Mouse (Mus musculus) bone marrow, adult 2 months (tissue): Measurements from ENCODE around the gene Cox7a2l. TPM values are rescaled to one million over a fixed set of nuclear protein-coding genes. Genes with fewer than 3 reads are reported as not detected.

ENCODE experiments used
- H3K27ac ChIP-seq: fragments of 200-500 bp; 2 replicates; pipeline ENCODE4 v1.5.1; 2012; ENCODE audit warnings: low read depth, mild to moderate bottlenecking, control low read depth, inconsistent platforms, low read length; ENCODE audit not compliant: control insufficient read depth, poor library complexity, insufficient read depth
- H3K4me1 ChIP-seq: fragments of 200-500 bp; 2 replicates; pipeline ENCODE4 v1.6.1; 2011; ENCODE audit warnings: low read length; ENCODE audit not compliant: control insufficient read depth, insufficient read depth
- H3K4me3 ChIP-seq: fragments of 200-500 bp; replicated peaks from 2 replicates; pipeline ENCODE3; 2011; ENCODE audit warnings: mild to moderate bottlenecking, low read depth, low read length, control low read depth; ENCODE audit not compliant: control insufficient read depth
- CTCF ChIP-seq: fragments of 200-500 bp; IDR thresholded peaks from 2 replicates; pipeline ENCODE4 v1.5.1; 2011; ENCODE audit warnings: low read length, control low read depth; ENCODE audit not compliant: control insufficient read depth, insufficient read depth
- POLR2A ChIP-seq: fragments of 200-500 bp; IDR thresholded peaks from 2 replicates; pipeline ENCODE4 v1.6.1; 2011; ENCODE audit warnings: low read depth, mild to moderate bottlenecking, control low read depth, low read length, borderline replicate concordance; ENCODE audit not compliant: control insufficient read depth
- WGBS: fragments of 180-500 bp; shearing (Covaris S2); methylation state at CpG from one replicate; pipeline ENCODE4 v1.1.7; 2018; 5-methylcytosine and 5-hydroxymethylcytosine counted together
- polyA plus RNA-seq: library from polyadenylated mRNA; stranded (reverse); fragments of >200 nt; gene quantifications from 2 replicates; pipeline ENCODE4 v1.2.4, GENCODE M21; 2011; ENCODE audit warnings: low replicate concordance; ENCODE audit not compliant: missing spikeins, insufficient read depth, insufficient read length

The Cox7a2l gene
- polyA plus RNA-seq, 1 experiment: 259 TPM

DNA sequence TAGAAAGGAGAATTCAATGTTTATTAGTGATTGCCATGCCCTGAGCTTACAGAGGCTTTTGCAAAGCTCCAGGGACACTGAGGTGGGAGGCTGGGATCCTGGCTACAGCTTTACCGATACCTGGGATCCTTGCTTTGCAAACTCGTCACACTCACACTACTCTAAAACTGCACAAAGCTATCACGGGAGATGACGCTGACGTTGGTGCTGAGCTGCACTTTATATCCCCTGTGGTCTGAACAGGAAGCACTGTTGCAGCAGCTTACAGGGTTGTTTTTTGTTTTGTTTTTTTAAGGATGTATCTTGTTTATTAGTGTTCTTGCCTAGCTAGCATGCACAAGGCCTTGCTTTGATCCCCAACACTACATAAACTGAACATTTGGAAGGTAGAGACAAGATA lies 63.5 kb downstream of the Cox7a2l start:
- H3K27ac ChIP-seq: no peak overlapping the region
- WGBS: 63% methylated on average over 5 of the region's 5 CpGs
- TF ChIP-seq CTCF (no peak), POLR2A (no peak)
- H3K4me1 ChIP-seq: no peaks in the 10 kb centered on the region; the same call in 1 of the 2 replicates
- H3K4me3 ChIP-seq: no peak overlapping the region

DNA sequence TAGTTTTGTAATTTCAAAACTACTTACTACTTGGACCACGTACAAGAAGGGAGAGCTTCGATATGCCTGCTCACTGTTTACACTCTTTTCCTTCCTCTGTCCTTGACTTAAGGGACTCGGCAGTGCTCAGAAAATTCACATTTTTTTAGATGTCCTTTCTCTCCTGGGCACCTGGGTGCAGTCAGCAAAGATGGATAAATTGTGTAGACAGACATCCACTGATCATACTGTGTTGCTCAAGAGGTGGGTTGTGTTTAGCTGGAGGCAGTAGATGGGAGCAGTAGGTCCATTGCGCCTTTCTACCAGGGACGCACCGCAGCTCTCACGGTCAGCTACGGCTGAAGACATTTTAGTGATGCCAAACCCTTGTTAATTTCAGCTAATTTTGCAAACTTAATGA lies 64.7 kb downstream of the Cox7a2l start:
- TF ChIP-seq POLR2A (no peak), CTCF (no peak)
- Histone ChIP-seq H3K4me1 (no peaks in the 10 kb centered on the region; the same call in 1 of the 2 replicates), H3K27ac (no peak overlapping the region), H3K4me3 (no peak overlapping the region)
- WGBS: 92% methylated on average over 8 of the region's 8 CpGs

Other genes starting within 250 kb of the Cox7a2l start
- 4.2 and 8.9 TPM in 2 replicates for gene Eml4, start 166.4 kb downstream of the Cox7a2l start, polyA plus RNA-seq
- not detected in 2 replicates for gene Kcng3, start 114.6 kb upstream of the Cox7a2l start, polyA plus RNA-seq
- 15.8 and 21.0 TPM in 2 replicates for gene Mta3, start 188.8 kb upstream of the Cox7a2l start, polyA plus RNA-seq